Mouse (Mus musculus): Measurements from ENCODE around the gene Pcgf6. TPM values are rescaled to one million over a fixed set of nuclear protein-coding genes. Genes with fewer than 3 reads are reported as not detected.
A peak's percentile ranks its signal among the peaks of the same experiment; 100 is the strongest.

Pcgf6 gene
- total and polyA plus RNA-seq, 2 experiments from 2014 or later, result 3.3 to 4.1 TPM

DNA sequence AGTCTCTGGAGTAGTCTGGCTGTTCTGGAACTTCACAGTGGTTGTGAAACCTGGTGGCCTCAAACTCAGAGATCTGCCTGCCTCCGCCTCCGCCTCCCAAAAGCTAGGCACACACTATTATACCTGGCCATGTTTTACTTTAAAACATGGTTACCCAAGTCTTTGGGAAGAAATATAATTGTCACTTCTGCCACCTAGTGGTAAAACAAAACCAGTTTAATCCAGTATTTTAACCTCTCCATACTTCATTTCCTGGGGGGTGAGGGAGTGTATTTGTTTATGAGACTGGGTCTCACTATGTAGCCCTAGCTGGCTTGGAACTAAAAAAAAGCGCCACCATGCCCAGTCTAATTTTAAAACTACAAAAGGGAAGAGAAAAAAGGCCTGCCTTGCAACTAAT lies 7.1 kb downstream of the Pcgf6 start:
- DNase-seq (ENCODE audit: low spot score) (no peak), ATAC-seq (ENCODE audit: insufficient read depth, low read depth) (no peak)
- Histone ChIP-seq H3K4me3 (ENCODE audit: low read depth, low read length) (no peak overlapping the region), H3K4me1 (ENCODE audit: control insufficient read depth, insufficient read depth) (no peaks in the 10 kb centered on the region), H3K27ac (ENCODE audit: low read depth) (no peak overlapping the region), H3K36me3 (replicated peaks; ENCODE audit: control insufficient read depth, insufficient read depth, low read length) (peaks cover 30% of the 10 kb centered on the region), H3K27me3 (ENCODE audit: control insufficient read depth, insufficient read depth, low read length) (no peaks in the 10 kb centered on the region), H3K4me2 (ENCODE audit: low read depth, low read length) (no peak overlapping the region), H3K9ac (replicated peaks; ENCODE audit: low read depth, low read length) (no peak overlapping the region), H3K9me3 (replicated peaks; ENCODE audit: control insufficient read depth, low read length) (no peaks in the 10 kb centered on the region)
- TF ChIP-seq EP300 (IDR thresholded peaks at IDR 0.05; ENCODE audit: low read depth) (no peak), CTCF (IDR thresholded peaks at IDR 0.05; ENCODE audit: low read depth) (peak; percentile 42)
- WGBS, result 85% methylated on average over 3 of the region's 3 CpGs

DNA sequence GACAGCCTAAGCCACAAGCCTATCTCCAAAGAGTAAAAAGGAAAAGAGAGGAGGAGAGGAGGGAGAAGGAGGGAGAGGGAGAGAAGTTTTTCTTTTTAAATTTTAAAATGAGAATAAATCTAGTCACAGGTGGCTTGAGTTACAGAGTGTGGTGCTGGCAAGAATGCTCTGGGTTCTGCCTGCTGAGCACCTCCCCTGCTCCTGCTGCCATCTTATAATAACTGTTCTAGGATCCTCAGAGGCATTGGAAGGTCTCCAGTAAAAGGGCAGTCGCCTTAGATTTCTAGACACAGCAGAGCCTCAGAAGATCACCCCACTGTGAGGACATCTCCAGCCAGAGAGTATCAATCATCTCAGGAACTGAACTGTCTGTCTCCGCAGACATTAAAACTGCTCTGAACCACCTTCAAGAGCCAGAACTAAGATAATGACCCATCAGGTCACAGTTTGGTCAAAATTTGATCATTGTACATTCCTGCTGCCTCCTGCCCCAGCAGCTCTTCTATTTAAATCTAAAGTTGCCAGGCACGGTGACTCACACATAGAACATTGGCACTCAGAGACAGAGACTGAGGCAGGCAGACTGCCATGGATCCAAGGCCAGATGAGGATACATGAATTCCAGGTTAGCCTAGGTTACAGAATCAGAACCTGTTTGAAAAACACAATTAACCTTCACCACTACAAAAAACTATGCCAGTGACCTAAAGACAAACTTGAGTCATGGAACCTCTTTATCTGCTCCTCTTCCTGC lies 9.8 kb downstream of the Pcgf6 start:
- Histone ChIP-seq H3K9me3 (replicated peaks; ENCODE audit: control insufficient read depth, low read length) (no peaks in the 10 kb centered on the region), H3K4me1 (ENCODE audit: control insufficient read depth, insufficient read depth) (no peaks in the 10 kb centered on the region), H3K36me3 (replicated peaks; ENCODE audit: control insufficient read depth, insufficient read depth, low read length) (peaks cover 17% of the 10 kb centered on the region), H3K9ac (replicated peaks; ENCODE audit: low read depth, low read length) (no peak overlapping the region), H3K4me3 (ENCODE audit: low read depth, low read length) (no peak overlapping the region), H3K27me3 (ENCODE audit: control insufficient read depth, insufficient read depth, low read length) (no peaks in the 10 kb centered on the region), H3K4me2 (ENCODE audit: low read depth, low read length) (no peak overlapping the region), H3K27ac (ENCODE audit: low read depth) (no peak overlapping the region)
- DNase-seq (ENCODE audit: low spot score), result no peak
- ATAC-seq (ENCODE audit: insufficient read depth, low read depth), result no peak
- 70% methylated on average over 3 of the region's 3 CpGs for WGBS
- no peak for TF ChIP-seq CTCF (IDR thresholded peaks at IDR 0.05; ENCODE audit: low read depth)

DNA sequence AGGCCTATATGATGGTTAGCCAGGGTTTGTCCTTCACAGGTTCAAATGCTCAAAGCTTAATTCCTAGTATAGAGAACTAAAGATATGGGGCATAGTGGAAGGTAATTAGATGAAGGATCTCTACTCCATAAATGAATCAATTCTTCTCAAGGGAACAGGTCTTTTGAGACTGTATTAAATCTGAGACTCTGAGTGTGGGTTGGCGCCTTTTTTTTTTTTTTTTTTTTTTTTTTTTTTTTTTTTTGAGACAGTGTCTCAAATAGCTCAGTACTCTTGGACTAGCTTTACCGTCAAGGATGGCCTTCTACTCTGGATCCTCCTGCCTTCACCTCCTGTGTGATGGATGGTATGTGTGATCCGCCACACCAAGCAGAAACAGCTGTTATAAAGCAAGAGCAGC lies 14.1 kb downstream of the Pcgf6 start:
- Histone ChIP-seq H3K4me3 (ENCODE audit: low read depth, low read length) (no peak overlapping the region), H3K9ac (replicated peaks; ENCODE audit: low read depth, low read length) (no peak overlapping the region), H3K9me3 (replicated peaks; ENCODE audit: control insufficient read depth, low read length) (no peaks in the 10 kb centered on the region), H3K4me2 (ENCODE audit: low read depth, low read length) (no peak overlapping the region), H3K4me1 (ENCODE audit: control insufficient read depth, insufficient read depth) (no peaks in the 10 kb centered on the region), H3K27me3 (ENCODE audit: control insufficient read depth, insufficient read depth, low read length) (no peaks in the 10 kb centered on the region), H3K27ac (ENCODE audit: low read depth) (no peak overlapping the region), H3K36me3 (replicated peaks; ENCODE audit: control insufficient read depth, insufficient read depth, low read length) (peaks cover 20% of the 10 kb centered on the region)
- DNase-seq (ENCODE audit: low spot score) (no peak), ATAC-seq (ENCODE audit: insufficient read depth, low read depth) (no peak)
- TF ChIP-seq EP300 (IDR thresholded peaks at IDR 0.05; ENCODE audit: low read depth) (no peak), CTCF (IDR thresholded peaks at IDR 0.05; ENCODE audit: low read depth) (no peak)
- WGBS, result 90% methylated on average over 3 of the region's 3 CpGs

DNA sequence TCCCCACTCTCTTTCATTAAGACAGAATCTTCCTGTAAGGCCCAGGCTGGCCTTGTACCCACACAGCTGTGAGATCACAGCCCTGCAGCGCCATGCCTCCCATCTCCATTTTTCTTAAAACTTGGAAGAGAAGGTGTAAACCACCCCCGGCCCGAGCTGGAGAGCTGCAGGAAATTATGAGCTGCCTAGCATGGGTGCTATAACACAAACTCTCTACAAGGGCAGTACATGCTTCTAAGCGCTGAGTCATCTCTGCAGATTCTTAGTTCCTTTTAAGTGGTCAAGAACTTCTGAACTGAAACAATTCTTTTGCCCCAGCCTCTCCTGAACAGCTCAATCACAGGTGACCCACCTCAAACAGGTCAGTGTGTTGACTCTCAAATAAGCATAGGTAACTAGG lies 15.8 kb downstream of the Pcgf6 start:
- Histone ChIP-seq H3K4me3 (ENCODE audit: low read depth, low read length) (no peak overlapping the region), H3K27me3 (ENCODE audit: control insufficient read depth, insufficient read depth, low read length) (no peaks in the 10 kb centered on the region), H3K4me1 (ENCODE audit: control insufficient read depth, insufficient read depth) (no peaks in the 10 kb centered on the region), H3K27ac (ENCODE audit: low read depth) (no peak overlapping the region), H3K9me3 (replicated peaks; ENCODE audit: control insufficient read depth, low read length) (no peaks in the 10 kb centered on the region), H3K9ac (replicated peaks; ENCODE audit: low read depth, low read length) (no peak overlapping the region), H3K4me2 (ENCODE audit: low read depth, low read length) (no peak overlapping the region), H3K36me3 (replicated peaks; ENCODE audit: control insufficient read depth, insufficient read depth, low read length) (peaks cover 19% of the 10 kb centered on the region)
- ATAC-seq (ENCODE audit: insufficient read depth, low read depth) (no peak), DNase-seq (ENCODE audit: low spot score) (no peak)
- 84% methylated on average over 4 of the region's 4 CpGs for WGBS
- TF ChIP-seq EP300 (IDR thresholded peaks at IDR 0.05; ENCODE audit: low read depth), result no peak
- TF ChIP-seq CTCF (IDR thresholded peaks at IDR 0.05; ENCODE audit: low read depth), result no peak

DNA sequence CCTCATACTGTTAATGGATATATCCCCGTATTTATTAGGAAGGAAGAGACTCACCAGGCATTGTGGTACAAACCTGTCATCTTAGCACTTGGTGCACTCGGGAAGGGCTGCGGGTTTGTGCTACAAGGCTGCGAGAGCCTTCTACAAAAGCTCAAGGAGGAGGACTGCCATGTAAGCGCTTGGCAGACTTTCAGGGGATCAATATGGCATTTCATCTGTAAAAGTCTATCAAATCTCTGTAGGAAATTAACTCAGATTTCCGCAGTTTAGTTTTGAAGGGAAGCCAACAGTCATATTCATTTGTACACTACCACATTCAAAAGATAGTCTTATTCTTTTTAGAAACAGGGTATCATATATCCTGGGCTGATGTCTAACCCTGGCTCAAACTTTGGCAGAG lies 18.9 kb downstream of the Pcgf6 start:
- Histone ChIP-seq H3K27me3 (ENCODE audit: control insufficient read depth, insufficient read depth, low read length) (no peaks in the 10 kb centered on the region), H3K9me3 (replicated peaks; ENCODE audit: control insufficient read depth, low read length) (no peaks in the 10 kb centered on the region), H3K27ac (ENCODE audit: low read depth) (no peak overlapping the region), H3K4me3 (ENCODE audit: low read depth, low read length) (no peak overlapping the region), H3K4me2 (ENCODE audit: low read depth, low read length) (no peak overlapping the region), H3K36me3 (replicated peaks; ENCODE audit: control insufficient read depth, insufficient read depth, low read length) (peaks cover 8% of the 10 kb centered on the region), H3K4me1 (ENCODE audit: control insufficient read depth, insufficient read depth) (no peaks in the 10 kb centered on the region), H3K9ac (replicated peaks; ENCODE audit: low read depth, low read length) (no peak overlapping the region)
- WGBS, result 91% methylated on average over 6 of the region's 6 CpGs
- no peak for TF ChIP-seq EP300 (IDR thresholded peaks at IDR 0.05; ENCODE audit: low read depth)
- TF ChIP-seq CTCF (IDR thresholded peaks at IDR 0.05; ENCODE audit: low read depth), result no peak
- no peak for ATAC-seq (ENCODE audit: insufficient read depth, low read depth)
- DNase-seq (ENCODE audit: low spot score), result no peak

DNA sequence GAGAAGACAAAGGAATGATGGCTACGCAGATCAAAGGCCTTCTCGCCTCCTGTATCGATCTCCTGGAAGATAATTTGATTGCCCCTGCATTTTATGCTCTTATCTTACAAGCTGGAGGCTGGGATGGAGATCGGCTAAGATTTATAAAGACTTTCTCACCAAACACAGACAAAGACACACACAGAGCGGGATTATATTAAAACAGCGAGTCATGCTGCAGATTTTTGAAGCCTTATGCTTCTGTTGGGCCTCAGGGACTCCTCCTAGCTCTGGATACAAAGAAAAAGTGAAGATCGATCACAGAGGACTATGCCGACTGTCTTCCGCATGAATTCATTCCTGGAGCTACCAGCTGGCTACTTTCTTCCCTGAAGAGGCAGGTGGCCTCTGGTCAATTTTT lies 20.9 kb downstream of the Pcgf6 start:
- DNase-seq (ENCODE audit: low spot score) (no peak), ATAC-seq (ENCODE audit: insufficient read depth, low read depth) (no peak)
- Histone ChIP-seq H3K4me3 (ENCODE audit: low read depth, low read length) (no peak overlapping the region), H3K4me2 (ENCODE audit: low read depth, low read length) (no peak overlapping the region), H3K9me3 (replicated peaks; ENCODE audit: control insufficient read depth, low read length) (no peaks in the 10 kb centered on the region), H3K27ac (ENCODE audit: low read depth) (no peak overlapping the region), H3K4me1 (ENCODE audit: control insufficient read depth, insufficient read depth) (no peaks in the 10 kb centered on the region), H3K27me3 (ENCODE audit: control insufficient read depth, insufficient read depth, low read length) (no peaks in the 10 kb centered on the region), H3K9ac (replicated peaks; ENCODE audit: low read depth, low read length) (no peak overlapping the region), H3K36me3 (replicated peaks; ENCODE audit: control insufficient read depth, insufficient read depth, low read length) (peaks cover 8% of the 10 kb centered on the region; the same call in 1 of the 2 replicates)
- WGBS, result 79% methylated on average over 9 of the region's 9 CpGs
- TF ChIP-seq CTCF (IDR thresholded peaks at IDR 0.05; ENCODE audit: low read depth) (no peak), EP300 (IDR thresholded peaks at IDR 0.05; ENCODE audit: low read depth) (no peak)

All from heart, postnatal 0 days (tissue).